Mouse (Mus musculus): ENCODE measurements around the gene Gc. TPM values are rescaled to one million over a fixed set of nuclear protein-coding genes. Genes with fewer than 3 reads are reported as not detected.

The Gc gene
- polyA plus RNA-seq (2011; ENCODE audit: insufficient read length, low read depth, missing spikeins): not detected in 2 replicates

GRCm38 (mm10) chr5:89457554-89458062 lies at the start of gene Gc:
Gene Gc (minus strand): TSS chr5:89457898.
- H3K27ac ChIP-seq (ENCODE audit: insufficient read depth, low read length): no peak within 1 kb of the TSS
- no peak within 1 kb of the TSS for H3K4me3 ChIP-seq (ENCODE audit: insufficient read depth, low read length)
- no peaks in the 10 kb centered on the region for H3K4me1 ChIP-seq (ENCODE audit: control insufficient read depth, insufficient read depth, low read length)
- no peak for TF ChIP-seq POLR2A (IDR thresholded peaks at IDR 0.05; ENCODE audit: low read depth, low read length)
- no peak for TF ChIP-seq CTCF (IDR thresholded peaks at IDR 0.05; ENCODE audit: borderline replicate concordance, insufficient read depth, low read length)

- Histone ChIP-seq H3K4me1 (ENCODE audit: control insufficient read depth, insufficient read depth, low read length) (no peaks in the 10 kb centered on the region), H3K4me3 (ENCODE audit: insufficient read depth, low read length) (no peak overlapping the region), H3K27ac (ENCODE audit: insufficient read depth, low read length) (no peak overlapping the region)
- TF ChIP-seq POLR2A (IDR thresholded peaks at IDR 0.05; ENCODE audit: low read depth, low read length): no peak
- TF ChIP-seq CTCF (IDR thresholded peaks at IDR 0.05; ENCODE audit: borderline replicate concordance, insufficient read depth, low read length): no peak
Measured at GRCm38 (mm10) chr5:89500182-89500581, 42.5 kb upstream of the Gc start.

- no peak overlapping the region for H3K4me3 ChIP-seq (ENCODE audit: insufficient read depth, low read length)
- no peaks in the 10 kb centered on the region for H3K4me1 ChIP-seq (ENCODE audit: control insufficient read depth, insufficient read depth, low read length)
- H3K27ac ChIP-seq (ENCODE audit: insufficient read depth, low read length): no peak overlapping the region
- no peak for TF ChIP-seq CTCF (IDR thresholded peaks at IDR 0.05; ENCODE audit: borderline replicate concordance, insufficient read depth, low read length)
- TF ChIP-seq POLR2A (IDR thresholded peaks at IDR 0.05; ENCODE audit: low read depth, low read length): no peak
Measured at GRCm38 (mm10) chr5:89492560-89492959, 34.9 kb upstream of the Gc start.

- TF ChIP-seq POLR2A (IDR thresholded peaks at IDR 0.05; ENCODE audit: low read depth, low read length) (no peak), CTCF (IDR thresholded peaks at IDR 0.05; ENCODE audit: borderline replicate concordance, insufficient read depth, low read length) (no peak)
- H3K4me1 ChIP-seq (ENCODE audit: control insufficient read depth, insufficient read depth, low read length): no peaks in the 10 kb centered on the region
- no peak overlapping the region for H3K4me3 ChIP-seq (ENCODE audit: insufficient read depth, low read length)
- peak overlapping the region; percentile 91; the same call in 1 of the 2 replicates for H3K27ac ChIP-seq (ENCODE audit: insufficient read depth, low read length)
Measured at GRCm38 (mm10) chr5:89470483-89470882, 12.8 kb upstream of the Gc start.

GRCm38 (mm10) chr5:89467886-89468285 lies 10.2 kb upstream of the Gc start:
- Histone ChIP-seq H3K27ac (ENCODE audit: insufficient read depth, low read length) (no peak overlapping the region; the same call in 1 of the 2 replicates), H3K4me3 (ENCODE audit: insufficient read depth, low read length) (no peak overlapping the region), H3K4me1 (ENCODE audit: control insufficient read depth, insufficient read depth, low read length) (no peaks in the 10 kb centered on the region)
- TF ChIP-seq POLR2A (IDR thresholded peaks at IDR 0.05; ENCODE audit: low read depth, low read length) (no peak), CTCF (IDR thresholded peaks at IDR 0.05; ENCODE audit: borderline replicate concordance, insufficient read depth, low read length) (no peak)

- H3K4me3 ChIP-seq (ENCODE audit: insufficient read depth, low read length): no peak overlapping the region
- H3K27ac ChIP-seq (ENCODE audit: insufficient read depth, low read length): no peak overlapping the region
- no peak for TF ChIP-seq POLR2A (IDR thresholded peaks at IDR 0.05; ENCODE audit: low read depth, low read length)
- no peak for TF ChIP-seq CTCF (IDR thresholded peaks at IDR 0.05; ENCODE audit: borderline replicate concordance, insufficient read depth, low read length)
- no peaks in the 10 kb centered on the region for H3K4me1 ChIP-seq (ENCODE audit: control insufficient read depth, insufficient read depth, low read length)
Measured at GRCm38 (mm10) chr5:89467045-89467444, 9.3 kb upstream of the Gc start.

- TF ChIP-seq POLR2A (IDR thresholded peaks at IDR 0.05; ENCODE audit: low read depth, low read length): no peak
- TF ChIP-seq CTCF (IDR thresholded peaks at IDR 0.05; ENCODE audit: borderline replicate concordance, insufficient read depth, low read length): no peak
- H3K27ac ChIP-seq (ENCODE audit: insufficient read depth, low read length): no peak overlapping the region
- H3K4me1 ChIP-seq (ENCODE audit: control insufficient read depth, insufficient read depth, low read length): no peaks in the 10 kb centered on the region
- H3K4me3 ChIP-seq (ENCODE audit: insufficient read depth, low read length): no peak overlapping the region
Measured at GRCm38 (mm10) chr5:89466275-89466674, 8.6 kb upstream of the Gc start.

- Histone ChIP-seq H3K27ac (ENCODE audit: insufficient read depth, low read length) (no peak overlapping the region), H3K4me3 (ENCODE audit: insufficient read depth, low read length) (no peak overlapping the region), H3K4me1 (ENCODE audit: control insufficient read depth, insufficient read depth, low read length) (no peaks in the 10 kb centered on the region)
- TF ChIP-seq POLR2A (IDR thresholded peaks at IDR 0.05; ENCODE audit: low read depth, low read length) (no peak), CTCF (IDR thresholded peaks at IDR 0.05; ENCODE audit: borderline replicate concordance, insufficient read depth, low read length) (no peak)
Measured at GRCm38 (mm10) chr5:89461817-89462216, 4.1 kb upstream of the Gc start.

- Histone ChIP-seq H3K4me3 (ENCODE audit: insufficient read depth, low read length) (no peak overlapping the region), H3K27ac (ENCODE audit: insufficient read depth, low read length) (no peak overlapping the region), H3K4me1 (ENCODE audit: control insufficient read depth, insufficient read depth, low read length) (no peaks in the 10 kb centered on the region)
- TF ChIP-seq POLR2A (IDR thresholded peaks at IDR 0.05; ENCODE audit: low read depth, low read length) (no peak), CTCF (IDR thresholded peaks at IDR 0.05; ENCODE audit: borderline replicate concordance, insufficient read depth, low read length) (no peak)
Measured at GRCm38 (mm10) chr5:89459591-89459990, 1.9 kb upstream of the Gc start.

- TF ChIP-seq CTCF (IDR thresholded peaks at IDR 0.05; ENCODE audit: borderline replicate concordance, insufficient read depth, low read length): no peak
- TF ChIP-seq POLR2A (IDR thresholded peaks at IDR 0.05; ENCODE audit: low read depth, low read length): no peak
- H3K4me1 ChIP-seq (ENCODE audit: control insufficient read depth, insufficient read depth, low read length): no peaks in the 10 kb centered on the region
- no peak overlapping the region for H3K4me3 ChIP-seq (ENCODE audit: insufficient read depth, low read length)
- no peak overlapping the region for H3K27ac ChIP-seq (ENCODE audit: insufficient read depth, low read length)
Measured at GRCm38 (mm10) chr5:89458987-89459386, 1.3 kb upstream of the Gc start.
